Comparison of ENCODE assay signal across 27 mouse cellular contexts in genomic region chr1:34811035-34811434, GRCm38 (mm10). TPM values are rescaled to one million over a fixed set of nuclear protein-coding genes. Genes with fewer than 3 reads are reported as not detected.
DNase-seq lines count a peak whose midpoint lies in the region; ATAC-seq and TF ChIP-seq lines count a peak whose summit lies in the region.
"Had no signal": no experiment of that assay in that cellular context is flagged by ENCODE, and none has a peak within 500 bp of the region (broad histone marks: within the 10 kb centered on the region; RNA-seq: fewer than 3 reads in every experiment).

No protein-coding gene starts in this region.

- H3K4me2 ChIP-seq in kidney, embryonic 14.5 days (replicated peaks; ENCODE audit: low read depth, low read length): no peak overlapping the region
- H3K4me2 ChIP-seq in myocyte (ENCODE audit: low read depth): no peak overlapping the region
- H3K4me2 ChIP-seq: embryonic facial prominence, embryonic 15.5 days; forebrain, embryonic 12.5 days; limb, embryonic 12.5 days; liver, embryonic 15.5 days; lung, embryonic 14.5 days had no signal

- ATAC-seq in kidney, embryonic 14.5 days (ENCODE audit: low FRiP score, low TSS enrichment): 0 out of 2 replicates have a peak, but pooled peaks have one; percentile 4
- ATAC-seq: activated CD4-positive, CD25-positive, alpha-beta regulatory T cell, adult 4 months; intestine, embryonic 16.5 days had no signal

- H3K4me3 ChIP-seq in cerebellum, adult 2 months (replicated peaks; ENCODE audit: insufficient read depth, low read depth, low read length): no peak overlapping the region
- H3K4me3 ChIP-seq in kidney, embryonic 14.5 days (ENCODE audit: low read length): no peak overlapping the region
- no peak overlapping the region for H3K4me3 ChIP-seq in myocyte
- H3K4me3 ChIP-seq: embryonic facial prominence, embryonic 10.5 days; embryonic facial prominence, embryonic 15.5 days; forebrain, embryonic 12.5 days; left cerebral cortex, adult 2 months; limb, embryonic 12.5 days; liver, embryonic 15.5 days had no signal

- H3K27ac ChIP-seq in cerebellum, adult 2 months (ENCODE audit: insufficient read depth, low read length): no peak overlapping the region; the same call in 1 of the 2 replicates
- H3K27ac ChIP-seq in kidney, embryonic 14.5 days (ENCODE audit: low read depth, low read length): no peak overlapping the region
- H3K27ac ChIP-seq: embryonic facial prominence, embryonic 10.5 days; embryonic facial prominence, embryonic 15.5 days; limb, embryonic 12.5 days; liver, embryonic 15.5 days had no signal

- H3ac ChIP-seq in myocyte (ENCODE audit: control insufficient read depth, insufficient read length): no peak overlapping the region

- TF ChIP-seq POLR2A in cerebellum, adult 2 months (IDR thresholded peaks at IDR 0.05; ENCODE audit: borderline replicate concordance, insufficient read depth, low read length): no peak
- no peak for TF ChIP-seq POLR2A in myocyte (IDR thresholded peaks at IDR 0.05; ENCODE audit: insufficient read length, low read depth)

- H3K9ac ChIP-seq in kidney, embryonic 14.5 days (ENCODE audit: low read depth, low read length): no peak overlapping the region
- H3K9ac ChIP-seq: embryonic facial prominence, embryonic 15.5 days; forebrain, embryonic 12.5 days; forebrain, postnatal 0 days; limb, embryonic 12.5 days; liver, embryonic 15.5 days; lung, embryonic 14.5 days had no signal

- no peak for TF ChIP-seq CTCF in cerebellum, adult 2 months (IDR thresholded peaks at IDR 0.05; ENCODE audit: borderline replicate concordance, insufficient read depth, low read depth, low read length)

- H3K36me3 ChIP-seq in kidney, embryonic 14.5 days (ENCODE audit: control insufficient read depth, insufficient read depth, low read length): peaks cover 55% of the 10 kb centered on the region
- H3K36me3 ChIP-seq in myocyte (ENCODE audit: control insufficient read depth, insufficient read depth): peaks cover 3% of the 10 kb centered on the region

- no peaks in the 10 kb centered on the region for H3K79me2 ChIP-seq in myocyte (ENCODE audit: control insufficient read depth, insufficient read depth)

- no peaks in the 10 kb centered on the region for H3K9me3 ChIP-seq in kidney, embryonic 14.5 days (ENCODE audit: control insufficient read depth, low read length)
- H3K9me3 ChIP-seq: embryonic facial prominence, embryonic 10.5 days; embryonic facial prominence, embryonic 15.5 days; forebrain, embryonic 12.5 days; limb, embryonic 12.5 days; liver, embryonic 15.5 days had no signal

- H3K4me1 ChIP-seq in cerebellum, adult 2 months (ENCODE audit: control insufficient read depth, insufficient read depth, low read length): peaks cover 41% of the 10 kb centered on the region
- no peaks in the 10 kb centered on the region for H3K4me1 ChIP-seq in kidney, embryonic 14.5 days (ENCODE audit: control insufficient read depth, insufficient read depth, low read length)
- H3K4me1 ChIP-seq: limb, embryonic 12.5 days had no signal

- H3K27me3 ChIP-seq in cerebellum, adult 2 months (ENCODE audit: control insufficient read depth, insufficient read depth, low read length): no peaks in the 10 kb centered on the region
- no peaks in the 10 kb centered on the region for H3K27me3 ChIP-seq in kidney, embryonic 14.5 days (ENCODE audit: control insufficient read depth, insufficient read depth, low read length)
- no peaks in the 10 kb centered on the region for H3K27me3 ChIP-seq in myocyte (ENCODE audit: control insufficient read depth, insufficient read depth, insufficient read length)
- H3K27me3 ChIP-seq: CH12.LX; embryonic facial prominence, embryonic 15.5 days; liver, embryonic 15.5 days had no signal

- peak; percentile 54 for DNase-seq in adrenal gland, postnatal 10 days
- DNase-seq in adrenal gland, adult (ENCODE audit: inconsistent age in 2 of 2, low spot score in 1 of 2): no peak
- peak; percentile 34 to 44 for DNase-seq in cerebellum, postnatal 25 days
- no peak for DNase-seq in cerebellum, adult 2 months
- DNase-seq in kidney, postnatal 10 days: no peak
- DNase-seq: adrenal gland, postnatal 25 days; forebrain, postnatal 0 days; gastrocnemius, postnatal 14 days; heart, postnatal 36 days; kidney, adult 8-10 months; kidney, postnatal 14 days; lung, embryonic 14.5 days; lung, postnatal 14 days; right cerebral cortex, adult 18-20 months; spleen, adult 18-20 months; thymus, postnatal 14 days had no signal

- WGBS in cerebellum, adult 2 months: 20% methylated on average over 6 of the region's 6 CpGs
- WGBS in kidney, embryonic 14.5 days: 62% methylated on average over 6 of the region's 6 CpGs

TF ChIP-seq in myocyte, 11 proteins besides CTCF, POLR2A, EP300 and RAD21:
- no peak for TF ChIP-seq TCF12 (IDR thresholded peaks at IDR 0.05; ENCODE audit: insufficient read depth, poor library complexity, severe bottlenecking)
- TF ChIP-seq POLR2AphosphoS2 (IDR thresholded peaks at IDR 0.05; ENCODE audit: insufficient read length, low read depth): peak; percentile 32
TF ChIP-seq in myocyte: peak in this region for 1.

RNA-seq across cellular contexts. Expression of gene Fam168b, which starts 31.8 kb away (rescaled TPM):
- total RNA-seq in adrenal gland, postnatal 10 days (2021): 100 to 1,000 TPM; 115 to 121 TPM
- polyA plus RNA-seq in cerebellum, adult 2 months (2012; rRNA removed): 230 and 261 TPM in 2 replicates
- polyA plus RNA-seq in kidney, embryonic 14.5 days (2014; fragmentation: Nextera tagmentation; extraction: Ambion mirVana): 39.8 and 68.8 TPM in 2 replicates
- polyA plus RNA-seq in myocyte (2012; fragmentation: generic; extraction: Trizol): 37.7 TPM

RNA-seq across cellular contexts. Expression of gene Plekhb2, which starts 38.7 kb away (rescaled TPM):
- 10 to 100 TPM; 79.0 to 92.5 TPM for total RNA-seq in adrenal gland, postnatal 10 days (2021)
- polyA plus RNA-seq in cerebellum, adult 2 months (2012; rRNA removed): 208 and 209 TPM in 2 replicates
- 18.7 and 36.0 TPM in 2 replicates for polyA plus RNA-seq in kidney, embryonic 14.5 days (2014; fragmentation: Nextera tagmentation; extraction: Ambion mirVana)
- polyA plus RNA-seq in myocyte (2012; fragmentation: generic; extraction: Trizol): 66.2 TPM

Comparison
In these comparisons a context has a peak if more than half of its experiments do, and no peak if none do; other contexts are left out.
1. DNase-seq: peak in adrenal gland, postnatal 10 days (single experiment) and cerebellum, postnatal 25 days (2 of 2); none in adrenal gland, adult (0 of 2), cerebellum, adult 2 months (0 of 2) and kidney, postnatal 10 days (single experiment).